Mouse (Mus musculus) kidney, embryonic 16.5 days (tissue): ENCODE results near the gene Kcnn3. TPM values are rescaled to one million over a fixed set of nuclear protein-coding genes. Genes with fewer than 3 reads are reported as not detected.
A peak's percentile ranks its signal among the peaks of the same experiment; 100 is the strongest.

Experiments used
- ATAC-seq: fragments of 200-750 bp; cut with Nextera tagmentation; 2 replicates; pipeline ENCODE4 v1.8.0; 2017; ENCODE audit warnings: moderate TSS enrichment; ENCODE audit not compliant: low FRiP score, low TSS enrichment
- H3K27ac ChIP-seq: fragments of 300-500 bp; sonication (generic); 2 replicates; pipeline ENCODE4 v1.5.1; 2014; ENCODE audit warnings: low read length
- H3K27me3 ChIP-seq: fragments of 300-500 bp; sonication (generic); 2 replicates; pipeline ENCODE4 v1.6.1; 2014; ENCODE audit warnings: low read length, control low read depth, mixed read lengths; ENCODE audit not compliant: insufficient read depth
- H3K36me3 ChIP-seq: fragments of 300-500 bp; sonication (generic); 2 replicates; pipeline ENCODE4 v1.6.1; 2014; ENCODE audit warnings: low read length, control low read depth, mixed read lengths; ENCODE audit not compliant: insufficient read depth
- H3K4me1 ChIP-seq: fragments of 300-500 bp; sonication (generic); 2 replicates; pipeline ENCODE4 v1.6.1; 2014; ENCODE audit warnings: low read length, control low read depth, mixed read lengths; ENCODE audit not compliant: insufficient read depth
- H3K4me2 ChIP-seq: fragments of 300-500 bp; sonication (generic); replicated peaks from 2 replicates; pipeline ENCODE4 v1.6.1; 2014; ENCODE audit warnings: low read depth, low read length
- H3K4me3 ChIP-seq: fragments of 300-500 bp; sonication (generic); 2 replicates; pipeline ENCODE4 v1.5.1; 2014; ENCODE audit warnings: mild to moderate bottlenecking, low read length
- H3K9ac ChIP-seq: fragments of 300-500 bp; sonication (generic); replicated peaks from 2 replicates; pipeline ENCODE4 v1.6.1; 2014; ENCODE audit warnings: low read length
- H3K9me3 ChIP-seq: fragments of 300-500 bp; sonication (generic); 2 replicates; pipeline ENCODE4 v1.6.1; 2016; ENCODE audit warnings: low read length, control low read depth
- WGBS: fragments of 180-500 bp; shearing (Covaris S2); extraction: QIAGEN DNeasy Blood & Tissue Kit; methylation state at CpG from one replicate; pipeline ENCODE4 v1.1.7; 2014; 5-methylcytosine and 5-hydroxymethylcytosine counted together
- polyA plus RNA-seq: library from polyadenylated mRNA; unstranded; fragments of >200 nt; fragmentation: Nextera tagmentation; extraction: Ambion mirVana; gene quantifications from 2 replicates; pipeline ENCODE4 v1.2.1, GENCODE M21; 2015

Kcnn3 gene
- polyA plus RNA-seq, 1 experiment from 2014 or later, result 2.6 TPM

- ATAC-seq, result peak; percentile 54; the same call in 1 of the 2 replicates
- H3K9ac ChIP-seq, result no peak overlapping the region
- no peak overlapping the region for H3K4me2 ChIP-seq
- H3K4me1 ChIP-seq, result peaks cover 5% of the 10 kb centered on the region; the same call in 1 of the 2 replicates
- WGBS, result 49% methylated on average over 2 of the region's 2 CpGs
- no peak overlapping the region for H3K27ac ChIP-seq
- no peaks in the 10 kb centered on the region for H3K36me3 ChIP-seq
- no peak overlapping the region for H3K4me3 ChIP-seq
- no peaks in the 10 kb centered on the region for H3K27me3 ChIP-seq
- 0 out of 2 replicates have a peak, but pooled peaks cover 4% of the 10 kb centered on the region for H3K9me3 ChIP-seq
These were observed 54.3 kb downstream of the Kcnn3 start for GRCm38 (mm10) chr3:89574260-89574659.

DNA sequence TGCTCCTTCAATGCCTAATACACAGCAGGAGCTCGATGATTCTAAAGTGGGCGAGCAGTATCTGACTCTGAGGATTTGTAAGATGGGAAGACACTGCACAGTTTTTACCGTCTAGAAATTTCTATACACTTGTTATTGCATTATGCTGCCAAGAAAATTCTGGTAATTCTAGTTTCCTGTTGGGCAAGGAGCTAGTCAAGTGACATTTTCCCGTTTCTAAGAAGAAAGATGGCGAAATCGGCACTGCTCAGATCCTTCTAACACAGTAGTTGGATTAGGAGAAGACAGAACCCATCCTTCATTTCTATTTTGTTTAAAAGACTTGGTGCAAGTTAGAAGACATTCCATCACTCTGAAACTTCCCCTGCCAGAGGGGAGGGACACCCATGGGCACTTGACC, 56.4 kb downstream of the Kcnn3 start:
- Histone ChIP-seq H3K9me3 (0 out of 2 replicates have a peak, but pooled peaks cover 4% of the 10 kb centered on the region), H3K4me3 (no peak overlapping the region), H3K9ac (no peak overlapping the region), H3K4me2 (no peak overlapping the region), H3K27me3 (no peaks in the 10 kb centered on the region), H3K27ac (no peak overlapping the region), H3K36me3 (no peaks in the 10 kb centered on the region), H3K4me1 (peaks cover 5% of the 10 kb centered on the region; the same call in 1 of the 2 replicates)
- WGBS, result 93% methylated on average over 6 of the region's 6 CpGs
- ATAC-seq, result no peak

GRCm38 (mm10) chr3:89577154-89577553, 57.2 kb downstream of the Kcnn3 start:
- Histone ChIP-seq H3K4me1 (peaks cover 5% of the 10 kb centered on the region; the same call in 1 of the 2 replicates), H3K27ac (no peak overlapping the region), H3K9me3 (0 out of 2 replicates have a peak, but pooled peaks cover 4% of the 10 kb centered on the region), H3K9ac (no peak overlapping the region), H3K4me2 (no peak overlapping the region), H3K4me3 (no peak overlapping the region), H3K36me3 (no peaks in the 10 kb centered on the region), H3K27me3 (no peaks in the 10 kb centered on the region)
- ATAC-seq, result no peak
- 87% methylated on average over 5 of the region's 5 CpGs for WGBS

GRCm38 (mm10) chr3:89578083-89578482, 58.1 kb downstream of the Kcnn3 start:
- H3K9ac ChIP-seq, result no peak overlapping the region
- no peak overlapping the region for H3K4me2 ChIP-seq
- WGBS, result 70% methylated on average over 4 of the region's 4 CpGs
- H3K27ac ChIP-seq, result no peak overlapping the region
- no peak overlapping the region for H3K4me3 ChIP-seq
- H3K27me3 ChIP-seq, result no peaks in the 10 kb centered on the region
- H3K9me3 ChIP-seq, result 0 out of 2 replicates have a peak, but pooled peaks cover 4% of the 10 kb centered on the region
- H3K4me1 ChIP-seq, result peaks cover 5% of the 10 kb centered on the region; the same call in 1 of the 2 replicates
- ATAC-seq, result no peak
- H3K36me3 ChIP-seq, result no peaks in the 10 kb centered on the region

- Histone ChIP-seq H3K36me3 (no peaks in the 10 kb centered on the region), H3K4me1 (peaks cover 6% of the 10 kb centered on the region; the same call in 1 of the 2 replicates), H3K27ac (no peak overlapping the region), H3K27me3 (no peaks in the 10 kb centered on the region), H3K9me3 (0 out of 2 replicates have a peak, but pooled peaks cover 4% of the 10 kb centered on the region), H3K4me2 (no peak overlapping the region), H3K9ac (no peak overlapping the region), H3K4me3 (no peak overlapping the region)
- 16% methylated on average over 10 of the region's 10 CpGs for WGBS
- ATAC-seq, result peak; percentile 78
These were observed 58.8 kb downstream of the Kcnn3 start for GRCm38 (mm10) chr3:89578803-89579202.

DNA sequence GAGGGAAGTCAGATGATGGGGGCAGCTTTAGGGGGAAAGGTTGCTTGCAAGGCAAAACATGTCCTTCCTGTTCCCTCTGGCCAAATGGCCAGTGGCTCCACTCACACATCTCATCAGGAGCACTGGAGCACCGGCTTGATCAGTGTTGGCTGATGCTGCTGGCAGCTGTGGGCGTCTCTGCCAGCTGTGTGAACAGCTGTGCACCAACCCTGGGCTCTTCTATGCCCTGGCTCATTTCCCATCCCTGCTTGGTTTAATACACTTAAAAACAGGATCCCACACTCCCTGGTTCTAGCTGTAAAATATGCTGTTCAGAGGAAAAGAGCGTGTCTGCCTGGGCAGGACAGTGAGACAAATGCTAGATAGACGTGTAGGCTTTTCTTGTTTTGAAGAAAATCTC, 64.3 kb downstream of the Kcnn3 start:
- H3K9me3 ChIP-seq, result no peaks in the 10 kb centered on the region
- H3K9ac ChIP-seq, result no peak overlapping the region
- H3K36me3 ChIP-seq, result no peaks in the 10 kb centered on the region
- H3K4me2 ChIP-seq, result no peak overlapping the region
- no peak for ATAC-seq
- no peak overlapping the region for H3K27ac ChIP-seq
- 45% methylated on average over 4 of the region's 4 CpGs for WGBS
- 0 out of 2 replicates have a peak, but pooled peaks cover 3% of the 10 kb centered on the region for H3K4me1 ChIP-seq
- H3K4me3 ChIP-seq, result no peak overlapping the region
- H3K27me3 ChIP-seq, result no peaks in the 10 kb centered on the region

DNA sequence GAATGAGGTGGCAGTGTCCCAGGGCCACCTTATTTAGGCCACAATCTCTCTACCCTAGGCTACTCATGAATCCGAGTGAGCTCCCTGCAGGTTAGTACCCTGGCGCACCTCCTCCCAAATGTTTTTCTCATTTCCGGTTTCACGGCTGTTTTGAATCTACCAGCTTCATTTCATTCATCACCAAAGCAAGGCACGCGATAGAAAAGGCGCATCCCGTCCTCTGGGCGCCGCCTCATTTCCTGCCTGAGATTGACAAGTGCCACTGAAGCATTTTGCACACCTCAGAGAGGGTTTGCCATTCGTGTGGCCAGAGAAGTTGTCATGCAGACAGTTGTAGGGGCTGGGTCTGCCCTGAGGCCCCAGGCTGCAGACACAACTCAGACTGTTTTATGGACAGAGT, 68.5 kb downstream of the Kcnn3 start:
- no peaks in the 10 kb centered on the region for H3K27me3 ChIP-seq
- H3K36me3 ChIP-seq, result no peaks in the 10 kb centered on the region
- H3K4me3 ChIP-seq, result no peak overlapping the region
- ATAC-seq, result no peak
- no peak overlapping the region for H3K27ac ChIP-seq
- no peak overlapping the region for H3K9ac ChIP-seq
- WGBS, result 73% methylated on average over 11 of the region's 11 CpGs
- no peak overlapping the region for H3K4me2 ChIP-seq
- H3K9me3 ChIP-seq, result no peaks in the 10 kb centered on the region
- 0 out of 2 replicates have a peak, but pooled peaks cover 3% of the 10 kb centered on the region for H3K4me1 ChIP-seq

- no peak for ATAC-seq
These were observed 69.4 kb downstream of the Kcnn3 start for GRCm38 (mm10) chr3:89589321-89589720.

DNA sequence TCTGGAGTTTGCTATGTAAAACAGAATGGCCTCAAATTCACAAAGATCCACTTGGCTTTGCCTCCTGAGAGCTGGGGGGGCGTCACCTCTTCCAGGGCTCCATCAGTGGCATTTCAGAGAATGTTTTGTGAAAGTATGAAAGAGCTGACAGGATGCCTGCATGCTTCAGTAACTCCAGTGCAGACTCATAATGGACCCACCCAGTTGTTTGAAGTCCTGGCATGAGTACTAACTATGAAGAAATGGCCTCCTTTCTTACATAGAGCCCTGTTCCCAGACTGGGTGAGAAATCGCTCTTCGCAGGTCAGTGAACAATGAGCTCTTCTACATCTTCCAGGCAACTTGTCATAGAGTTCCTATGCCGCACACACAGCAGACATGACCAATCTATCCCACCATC, 70.4 kb downstream of the Kcnn3 start:
- H3K27ac ChIP-seq, result no peak overlapping the region
- 90% methylated on average over 4 of the region's 4 CpGs for WGBS
- no peak for ATAC-seq
- no peaks in the 10 kb centered on the region for H3K4me1 ChIP-seq
- H3K4me3 ChIP-seq, result no peak overlapping the region
- H3K36me3 ChIP-seq, result no peaks in the 10 kb centered on the region
- no peak overlapping the region for H3K4me2 ChIP-seq
- H3K9me3 ChIP-seq, result no peaks in the 10 kb centered on the region
- no peaks in the 10 kb centered on the region for H3K27me3 ChIP-seq
- H3K9ac ChIP-seq, result no peak overlapping the region

More at GRCm38 (mm10) chr3:89589321-89589720, 69.4 kb downstream of the Kcnn3 start:
- Histone ChIP-seq H3K9me3 (no peaks in the 10 kb centered on the region), H3K27ac (no peak overlapping the region), H3K9ac (no peak overlapping the region), H3K4me1 (no peaks in the 10 kb centered on the region), H3K4me2 (no peak overlapping the region), H3K4me3 (no peak overlapping the region), H3K27me3 (no peaks in the 10 kb centered on the region), H3K36me3 (no peaks in the 10 kb centered on the region)
- 59% methylated on average over 3 of the region's 3 CpGs for WGBS

GRCm38 (mm10) chr3:89591461-89591860, 71.5 kb downstream of the Kcnn3 start:
- H3K9ac ChIP-seq, result no peak overlapping the region
- no peak for ATAC-seq
- H3K27ac ChIP-seq, result no peak overlapping the region
- H3K36me3 ChIP-seq, result no peaks in the 10 kb centered on the region
- no peak overlapping the region for H3K4me3 ChIP-seq
- 68% methylated on average over 3 of the region's 3 CpGs for WGBS
- no peak overlapping the region for H3K4me2 ChIP-seq
- H3K27me3 ChIP-seq, result no peaks in the 10 kb centered on the region
- no peaks in the 10 kb centered on the region for H3K9me3 ChIP-seq
- no peaks in the 10 kb centered on the region for H3K4me1 ChIP-seq
